Mouse (Mus musculus): ENCODE data around the gene Hectd4. TPM values are rescaled to one million over a fixed set of nuclear protein-coding genes. Genes with fewer than 3 reads are reported as not detected.
A peak's percentile ranks its signal among the peaks of the same experiment; 100 is the strongest.

The Hectd4 gene
- polyA plus RNA-seq, 1 experiment from 2014 or later = 6.8 TPM

GRCm38 (mm10) chr5:121254977-121255376, 35.0 kb downstream of the Hectd4 start:
- no peak overlapping the region for H3K4me3 ChIP-seq (ENCODE audit: low read depth, low read length)
- no peak overlapping the region for H3K4me2 ChIP-seq
- ATAC-seq (ENCODE audit: insufficient read depth) (no peak), DNase-seq (no peak)
- H3K4me1 ChIP-seq (ENCODE audit: insufficient read depth) = no peaks in the 10 kb centered on the region
- WGBS = 86% methylated on average over 7 of the region's 7 CpGs
- no peak for TF ChIP-seq CTCF (IDR thresholded peaks at IDR 0.05; ENCODE audit: low read depth)
- peaks cover 41% of the 10 kb centered on the region for H3K36me3 ChIP-seq (ENCODE audit: insufficient read depth)
- no peaks in the 10 kb centered on the region for H3K9me3 ChIP-seq (ENCODE audit: low read depth, low read length)
- no peaks in the 10 kb centered on the region for H3K27me3 ChIP-seq (ENCODE audit: insufficient read depth, low read length)
- H3K27ac ChIP-seq (ENCODE audit: low read depth) = no peak overlapping the region
- H3K9ac ChIP-seq = no peak overlapping the region

DNA sequence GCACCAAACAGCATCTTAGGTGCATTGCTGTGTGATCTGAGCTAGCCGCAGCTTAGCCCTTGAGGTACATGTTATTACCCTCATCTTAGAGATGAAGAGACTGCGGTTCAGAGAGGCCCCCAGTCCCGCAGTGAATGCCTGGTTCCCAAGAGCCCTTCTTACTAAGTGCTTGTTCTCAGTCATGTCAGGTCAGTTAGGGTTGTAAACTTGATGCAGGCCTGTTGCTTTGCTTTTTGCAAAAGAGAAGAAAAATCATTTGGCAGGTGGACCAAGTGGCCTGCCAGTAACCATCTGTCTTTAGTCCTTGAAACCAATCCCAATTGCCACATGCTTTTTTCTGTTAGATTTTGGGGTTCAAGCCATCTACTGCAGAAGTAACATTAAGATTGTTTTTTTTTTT, 41.8 kb downstream of the Hectd4 start:
- H3K27me3 ChIP-seq (ENCODE audit: insufficient read depth, low read length) = no peaks in the 10 kb centered on the region
- no peak for TF ChIP-seq CTCF (IDR thresholded peaks at IDR 0.05; ENCODE audit: low read depth)
- ATAC-seq (ENCODE audit: insufficient read depth) (no peak), DNase-seq (no peak)
- H3K9me3 ChIP-seq (ENCODE audit: low read depth, low read length) = no peaks in the 10 kb centered on the region
- H3K9ac ChIP-seq = no peak overlapping the region
- H3K4me1 ChIP-seq (ENCODE audit: insufficient read depth) = no peaks in the 10 kb centered on the region
- no peak overlapping the region for H3K4me3 ChIP-seq (ENCODE audit: low read depth, low read length)
- no peak overlapping the region for H3K27ac ChIP-seq (ENCODE audit: low read depth)
- peaks cover 49% of the 10 kb centered on the region for H3K36me3 ChIP-seq (ENCODE audit: insufficient read depth)
- WGBS = 90% methylated on average over 3 of the region's 3 CpGs
- H3K4me2 ChIP-seq = no peak overlapping the region

- ATAC-seq (ENCODE audit: insufficient read depth) (no peak), DNase-seq (no peak)
- no peak overlapping the region for H3K9ac ChIP-seq
- no peaks in the 10 kb centered on the region for H3K27me3 ChIP-seq (ENCODE audit: insufficient read depth, low read length)
- no peak for TF ChIP-seq CTCF (IDR thresholded peaks at IDR 0.05; ENCODE audit: low read depth)
- H3K9me3 ChIP-seq (ENCODE audit: low read depth, low read length) = no peaks in the 10 kb centered on the region
- 91% methylated on average over 8 of the region's 8 CpGs for WGBS
- no peak overlapping the region for H3K4me3 ChIP-seq (ENCODE audit: low read depth, low read length)
- H3K36me3 ChIP-seq (ENCODE audit: insufficient read depth) = peaks cover 51% of the 10 kb centered on the region
- H3K27ac ChIP-seq (ENCODE audit: low read depth) = no peak overlapping the region
- H3K4me1 ChIP-seq (ENCODE audit: insufficient read depth) = no peaks in the 10 kb centered on the region
- H3K4me2 ChIP-seq = no peak overlapping the region
Observed at GRCm38 (mm10) chr5:121262415-121262814, 42.4 kb downstream of the Hectd4 start.

DNA sequence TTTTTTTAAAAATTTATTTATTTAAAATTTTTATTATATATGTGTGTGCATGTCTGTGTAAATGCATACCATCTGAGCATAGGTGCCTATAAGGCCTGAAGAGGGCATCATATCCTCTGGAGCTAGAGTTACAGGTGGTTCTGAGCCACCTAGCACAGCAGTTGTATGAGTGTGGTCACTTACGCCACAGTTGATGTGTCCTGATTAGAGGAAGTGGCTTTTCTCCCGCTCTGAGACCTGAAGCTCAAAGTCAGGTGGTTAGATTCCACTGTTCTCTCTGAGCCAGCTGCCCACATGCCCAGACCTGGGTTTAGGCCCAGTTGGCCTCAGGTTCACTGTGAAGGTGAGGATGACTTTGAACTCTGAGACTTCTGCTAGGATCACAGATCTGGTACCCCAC, 44.6 kb downstream of the Hectd4 start:
- H3K4me3 ChIP-seq (ENCODE audit: low read depth, low read length) = no peak overlapping the region
- H3K4me1 ChIP-seq (ENCODE audit: insufficient read depth) = no peaks in the 10 kb centered on the region
- peaks cover 53% of the 10 kb centered on the region for H3K36me3 ChIP-seq (ENCODE audit: insufficient read depth)
- ATAC-seq (ENCODE audit: insufficient read depth) (no peak), DNase-seq (no peak)
- 86% methylated on average over 2 of the region's 2 CpGs for WGBS
- H3K27me3 ChIP-seq (ENCODE audit: insufficient read depth, low read length) = no peaks in the 10 kb centered on the region
- no peak overlapping the region for H3K4me2 ChIP-seq
- no peak for TF ChIP-seq CTCF (IDR thresholded peaks at IDR 0.05; ENCODE audit: low read depth)
- no peaks in the 10 kb centered on the region for H3K9me3 ChIP-seq (ENCODE audit: low read depth, low read length)
- no peak overlapping the region for H3K27ac ChIP-seq (ENCODE audit: low read depth)
- H3K9ac ChIP-seq = no peak overlapping the region

DNA sequence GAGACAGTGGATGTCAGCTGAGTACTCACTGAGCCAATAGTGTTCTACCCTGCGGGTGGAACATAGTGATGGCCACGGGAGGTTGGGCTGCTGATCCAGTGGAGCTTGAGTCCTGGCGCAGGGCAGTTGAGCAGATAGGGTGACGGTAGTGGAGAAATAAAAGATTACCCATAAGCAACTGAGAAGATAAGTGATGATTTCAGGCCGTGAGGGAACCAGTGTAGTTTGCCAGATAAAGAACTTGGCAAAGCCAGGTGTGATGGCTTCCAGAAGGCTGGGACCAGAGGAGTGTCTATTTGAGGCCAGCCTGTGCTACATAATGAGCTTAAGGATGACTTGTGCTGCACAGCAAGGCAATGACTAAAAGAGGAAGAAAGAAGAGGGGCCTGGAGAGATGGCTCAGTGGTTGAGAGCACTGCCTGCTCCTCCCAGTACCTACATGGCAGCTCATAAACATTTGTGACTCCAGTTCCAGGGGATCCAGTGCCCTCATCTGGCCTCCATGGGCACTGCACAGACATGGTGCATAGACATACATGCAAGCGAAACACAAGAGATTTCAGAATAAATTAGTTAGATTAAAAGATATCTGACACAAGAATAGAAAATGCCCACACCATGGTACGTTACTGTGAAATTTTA, 46.8 kb downstream of the Hectd4 start:
- Histone ChIP-seq H3K9ac (no peak overlapping the region), H3K4me1 (ENCODE audit: insufficient read depth) (no peaks in the 10 kb centered on the region), H3K9me3 (ENCODE audit: low read depth, low read length) (no peaks in the 10 kb centered on the region), H3K27me3 (ENCODE audit: insufficient read depth, low read length) (no peaks in the 10 kb centered on the region), H3K4me2 (no peak overlapping the region), H3K36me3 (ENCODE audit: insufficient read depth) (peaks cover 57% of the 10 kb centered on the region), H3K4me3 (ENCODE audit: low read depth, low read length) (no peak overlapping the region), H3K27ac (ENCODE audit: low read depth) (no peak overlapping the region)
- TF ChIP-seq CTCF (IDR thresholded peaks at IDR 0.05; ENCODE audit: low read depth) = peak; percentile 64
- WGBS = 82% methylated on average over 7 of the region's 7 CpGs
- ATAC-seq (ENCODE audit: insufficient read depth) (no peak), DNase-seq (peak; percentile 66)

DNA sequence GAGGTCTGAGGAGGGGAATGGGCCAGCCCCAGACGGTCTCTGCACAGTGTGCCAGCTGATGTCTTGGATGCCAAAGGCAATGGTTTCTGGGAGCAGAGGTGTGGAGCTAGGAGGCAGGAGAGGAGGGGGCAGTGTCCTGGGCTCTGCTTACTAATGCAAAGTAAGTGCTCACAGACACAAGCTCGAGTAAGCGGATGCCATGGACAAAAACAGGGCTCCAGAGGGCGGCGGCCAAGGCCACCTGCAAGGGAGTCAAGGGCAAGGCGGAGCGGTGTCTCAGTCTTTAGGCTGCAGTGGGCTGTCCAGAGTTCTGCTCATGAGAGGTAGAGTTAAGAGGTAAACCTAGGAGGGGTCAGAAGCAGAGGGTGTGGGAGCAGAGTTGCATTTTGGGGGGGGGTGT, 51.0 kb downstream of the Hectd4 start:
- H3K36me3 ChIP-seq (ENCODE audit: insufficient read depth) = peaks cover 66% of the 10 kb centered on the region

GRCm38 (mm10) chr5:121276808-121277207, 56.8 kb downstream of the Hectd4 start:
- H3K9ac ChIP-seq = no peak overlapping the region
- no peak overlapping the region for H3K27ac ChIP-seq (ENCODE audit: low read depth)
- WGBS = 71% methylated on average over 1 of the region's 1 CpGs
- H3K36me3 ChIP-seq (ENCODE audit: insufficient read depth) = peaks cover 66% of the 10 kb centered on the region
- no peaks in the 10 kb centered on the region for H3K4me1 ChIP-seq (ENCODE audit: insufficient read depth)
- no peaks in the 10 kb centered on the region for H3K9me3 ChIP-seq (ENCODE audit: low read depth, low read length)
- H3K4me3 ChIP-seq (ENCODE audit: low read depth, low read length) = no peak overlapping the region
- DNase-seq = no peak
- H3K27me3 ChIP-seq (ENCODE audit: insufficient read depth, low read length) = no peaks in the 10 kb centered on the region
- H3K4me2 ChIP-seq = no peak overlapping the region
- no peak for ATAC-seq (ENCODE audit: insufficient read depth)
- no peak for TF ChIP-seq CTCF (IDR thresholded peaks at IDR 0.05; ENCODE audit: low read depth)

More for the DNA sequence above, 51.0 kb downstream of the Hectd4 start:
- Histone ChIP-seq H3K27me3 (ENCODE audit: insufficient read depth, low read length) (no peaks in the 10 kb centered on the region), H3K27ac (ENCODE audit: low read depth) (no peak overlapping the region), H3K4me3 (ENCODE audit: low read depth, low read length) (no peak overlapping the region), H3K4me2 (no peak overlapping the region), H3K4me1 (ENCODE audit: insufficient read depth) (no peaks in the 10 kb centered on the region), H3K9ac (no peak overlapping the region), H3K9me3 (ENCODE audit: low read depth, low read length) (no peaks in the 10 kb centered on the region)
- DNase-seq (no peak), ATAC-seq (ENCODE audit: insufficient read depth) (no peak)
- TF ChIP-seq CTCF (IDR thresholded peaks at IDR 0.05; ENCODE audit: low read depth) = no peak
- WGBS = 80% methylated on average over 7 of the region's 7 CpGs

All from lung, embryonic 14.5 days (tissue).